Mouse (Mus musculus) gastrocnemius, adult 2 months (tissue): Measurements from ENCODE around the gene Magi2. TPM values are rescaled to one million over a fixed set of nuclear protein-coding genes. Genes with fewer than 3 reads are reported as not detected.

Experiments used
- DNase-seq: peaks from one replicate; pipeline ENCODE4 v3.0.0; 2022
- H3K27ac ChIP-seq: fragments of 200-600 bp; 2 replicates; pipeline ENCODE4 v1.8.1; 2022; ENCODE audit warnings: mild to moderate bottlenecking
- H3K4me3 ChIP-seq: fragments of 200-600 bp; 2 replicates; pipeline ENCODE4 v1.8.1; 2022; ENCODE audit warnings: mild to moderate bottlenecking, moderate library complexity
- CTCF ChIP-seq: fragments of 200-600 bp; IDR thresholded peaks from 2 replicates; pipeline ENCODE4 v1.8.1; 2022; ENCODE audit warnings: antibody characterized with exemption, mild to moderate bottlenecking, moderate library complexity
- intact Hi-C: fragments of 180-260 bp; cut with DNase I; formaldehyde crosslinking; loops from one replicate; pipeline ENCODE4 v1.15.1; 2025
- total RNA-seq, 2 experiments: library from RNA; stranded (reverse); gene quantifications; 2 replicates each; pipeline ENCODE4 v1.2.3; 2021

The Magi2 gene
- total RNA-seq, 2 experiments from 2014 or later = 0.98 to 1.6 TPM

DNA sequence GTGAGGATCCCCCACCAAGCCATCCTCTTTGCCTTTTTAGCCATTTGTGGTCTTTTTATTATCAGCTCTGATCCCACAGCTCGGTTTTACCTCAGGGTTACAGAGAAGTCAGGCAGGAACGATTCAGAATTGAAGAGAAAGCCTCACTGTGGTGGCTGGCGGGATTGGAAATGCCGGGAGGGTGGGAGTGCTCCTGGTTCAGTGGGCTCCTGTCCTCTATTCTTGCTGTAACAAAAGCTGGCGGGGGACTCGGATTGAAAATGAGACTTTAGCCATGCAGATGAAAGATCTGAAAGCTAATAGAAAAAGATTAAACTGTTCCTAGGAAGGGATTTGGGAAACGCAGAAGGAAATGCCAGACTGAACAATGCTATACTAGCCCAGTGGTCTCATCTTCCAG lies 1524.2 kb downstream of the Magi2 start:
- no peak for DNase-seq
- intact Hi-C loops = no loop called here

DNA sequence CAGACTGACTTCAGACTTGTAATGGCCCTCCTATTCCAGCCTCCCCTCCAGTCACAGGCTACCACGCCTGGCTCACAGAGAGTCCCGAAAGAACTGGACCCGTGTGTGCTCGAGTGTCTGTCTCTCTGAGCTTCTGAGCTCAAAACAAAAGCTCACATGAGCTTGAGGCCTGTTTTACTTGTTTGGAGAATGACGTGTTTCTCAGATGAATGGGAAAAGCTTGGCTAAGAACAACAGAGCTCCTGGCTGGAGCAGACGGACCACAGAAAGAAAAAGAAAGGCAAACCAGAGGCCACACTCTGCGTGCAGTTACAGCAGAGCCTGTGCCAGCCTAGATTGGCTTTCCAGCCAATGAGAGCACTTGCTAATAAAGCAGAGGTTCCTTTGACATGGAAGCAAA lies 1524.9 kb downstream of the Magi2 start:
- Histone ChIP-seq H3K27ac (peak overlapping the region; percentile 66), H3K4me3 (0 out of 2 replicates have a peak overlapping the region, but pooled peaks have one; percentile 16)
- DNase-seq = peak; percentile 54
- intact Hi-C loops = no loop called here
- TF ChIP-seq CTCF = no peak

More for the DNA sequence above, 1524.2 kb downstream of the Magi2 start:
- Histone ChIP-seq H3K27ac (peak overlapping the region; percentile 66), H3K4me3 (no peak overlapping the region)
- no peak for TF ChIP-seq CTCF

DNA sequence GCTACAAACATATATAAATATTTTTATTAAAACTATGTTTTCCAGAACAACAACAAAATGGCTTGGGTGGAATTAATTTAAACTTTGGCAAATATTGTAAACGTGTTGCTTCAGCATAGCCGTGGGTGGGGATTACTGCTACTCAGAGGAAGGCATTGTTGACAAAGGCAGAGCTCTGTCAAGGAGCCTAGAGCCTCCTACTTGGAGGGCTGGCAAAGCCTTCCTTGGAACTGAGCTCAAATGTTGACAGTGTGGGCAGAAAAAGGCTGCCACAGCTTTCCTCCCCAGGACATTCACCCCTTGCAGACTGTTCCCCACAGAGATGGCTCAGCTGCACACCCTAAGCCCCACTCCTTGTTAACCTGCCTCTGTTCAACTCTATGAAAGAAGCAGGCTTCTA lies 1526.3 kb downstream of the Magi2 start:
- no peak overlapping the region for H3K4me3 ChIP-seq
- DNase-seq = no peak
- H3K27ac ChIP-seq = no peak overlapping the region
- no peak for TF ChIP-seq CTCF
- intact Hi-C loops = no loop called here

GRCm38 (mm10) chr5:20753963-20754362 lies 1527.1 kb downstream of the Magi2 start:
- DNase-seq = no peak
- intact Hi-C loops = no loop called here
- no peak overlapping the region for H3K27ac ChIP-seq
- H3K4me3 ChIP-seq = no peak overlapping the region
- TF ChIP-seq CTCF = no peak
